Mouse (Mus musculus): Measurements from ENCODE around the gene Jarid2. TPM values are rescaled to one million over a fixed set of nuclear protein-coding genes. Genes with fewer than 3 reads are reported as not detected.
A peak's percentile ranks its signal among the peaks of the same experiment; 100 is the strongest.

Jarid2 gene
- polyA plus RNA-seq, 1 experiment from 2014 or later, result 57.9 TPM

DNA sequence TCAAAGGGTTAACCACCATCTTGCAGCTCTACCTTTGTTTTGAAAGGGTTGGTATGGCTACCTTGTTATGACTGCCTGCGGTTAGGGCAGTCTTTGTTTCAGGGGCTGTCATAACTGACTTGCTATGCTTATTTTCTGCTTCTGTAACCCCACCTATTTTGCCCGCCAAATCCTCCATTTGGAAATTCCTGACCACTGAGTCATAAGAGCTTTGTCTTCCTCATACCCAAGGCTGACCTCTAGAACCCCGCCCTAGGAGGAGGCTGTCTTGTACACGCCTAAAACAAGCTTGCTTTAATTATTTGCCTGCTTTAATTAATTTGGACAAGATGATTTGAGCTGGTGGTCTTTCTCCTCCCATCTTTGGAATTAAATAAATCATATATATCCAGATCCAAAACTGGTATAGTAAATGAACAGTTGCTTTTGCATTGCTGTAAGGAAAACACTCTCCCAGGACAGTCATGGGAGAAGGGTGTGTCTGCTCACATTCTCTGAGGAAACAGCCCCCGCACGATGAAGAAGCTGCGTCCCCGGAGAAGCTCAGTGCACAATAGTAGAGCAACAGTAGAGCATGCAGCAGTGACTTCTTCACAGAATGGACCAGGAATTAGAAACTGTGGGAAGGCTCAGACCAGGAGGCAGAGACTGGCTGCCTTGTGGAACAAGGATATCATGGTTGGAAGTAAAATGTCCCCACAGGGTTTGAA, 210.2 kb downstream of the Jarid2 start:
- no peak overlapping the region for H3K9ac ChIP-seq
- H3K27me3 ChIP-seq, result no peaks in the 10 kb centered on the region
- H3K4me2 ChIP-seq, result no peak overlapping the region
- H3K4me3 ChIP-seq, result no peak overlapping the region
- no peaks in the 10 kb centered on the region for H3K36me3 ChIP-seq
- H3K9me3 ChIP-seq, result no peaks in the 10 kb centered on the region
- no peak for ATAC-seq (ENCODE audit: low read depth)
- peaks cover 51% of the 10 kb centered on the region for H3K4me1 ChIP-seq (replicated peaks)
- 82% methylated on average over 8 of the region's 8 CpGs for WGBS
- H3K27ac ChIP-seq (replicated peaks), result no peak overlapping the region

GRCm38 (mm10) chr13:44943618-44944017, 214.3 kb downstream of the Jarid2 start:
- Histone ChIP-seq H3K9me3 (no peaks in the 10 kb centered on the region), H3K36me3 (no peaks in the 10 kb centered on the region), H3K4me1 (replicated peaks) (peaks cover 87% of the 10 kb centered on the region), H3K27me3 (no peaks in the 10 kb centered on the region), H3K27ac (replicated peaks) (no peak overlapping the region), H3K4me3 (no peak overlapping the region), H3K4me2 (no peak overlapping the region), H3K9ac (no peak overlapping the region)
- no peak for ATAC-seq (ENCODE audit: low read depth)
- 71% methylated on average over 2 of the region's 2 CpGs for WGBS

DNA sequence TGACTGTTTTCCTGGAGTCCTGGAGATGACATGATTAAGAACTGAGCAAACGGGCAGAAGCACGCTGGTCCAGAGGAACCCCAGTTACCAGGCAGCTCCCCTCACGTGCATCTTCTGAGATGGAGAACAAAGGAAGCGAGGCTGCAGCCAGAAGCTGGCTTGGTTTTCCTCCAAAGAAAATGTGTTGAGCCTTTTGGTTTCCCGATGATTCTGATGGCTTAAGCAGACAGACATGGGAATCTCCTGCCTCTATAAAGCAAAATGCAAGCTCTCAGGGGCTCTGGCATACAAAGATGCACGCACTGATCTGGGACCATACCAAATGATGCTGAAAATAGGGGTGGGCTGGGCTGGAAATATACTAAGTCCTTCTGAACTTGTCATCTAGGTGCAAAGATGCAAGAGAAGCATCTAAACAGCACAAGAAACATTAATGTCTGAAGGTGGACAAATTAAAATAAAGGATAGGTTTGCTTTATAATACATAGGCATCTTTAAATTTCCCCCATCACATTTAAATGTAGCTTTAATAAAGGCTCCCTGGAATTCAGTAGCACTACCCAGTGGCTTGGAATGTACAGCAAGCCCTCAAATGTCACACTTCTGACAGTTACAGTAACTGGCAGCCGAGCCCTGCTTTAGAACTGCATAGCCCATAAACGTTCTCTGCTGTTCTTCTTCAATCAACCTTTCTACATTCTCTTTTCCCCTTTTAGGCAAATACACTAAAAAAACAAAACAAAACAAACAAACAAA, 217.8 kb downstream of the Jarid2 start:
- H3K27me3 ChIP-seq, result no peaks in the 10 kb centered on the region
- H3K9ac ChIP-seq, result peak overlapping the region; percentile 79
- H3K4me3 ChIP-seq, result peak overlapping the region; percentile 48
- peak; percentile 81 for ATAC-seq (ENCODE audit: low read depth)
- 16% methylated on average over 8 of the region's 8 CpGs for WGBS
- peak overlapping the region; percentile 64 for H3K4me2 ChIP-seq
- no peaks in the 10 kb centered on the region for H3K36me3 ChIP-seq
- no peaks in the 10 kb centered on the region for H3K9me3 ChIP-seq
- peak overlapping the region; percentile 95 for H3K27ac ChIP-seq (replicated peaks)
- H3K4me1 ChIP-seq (replicated peaks), result peaks cover 65% of the 10 kb centered on the region

DNA sequence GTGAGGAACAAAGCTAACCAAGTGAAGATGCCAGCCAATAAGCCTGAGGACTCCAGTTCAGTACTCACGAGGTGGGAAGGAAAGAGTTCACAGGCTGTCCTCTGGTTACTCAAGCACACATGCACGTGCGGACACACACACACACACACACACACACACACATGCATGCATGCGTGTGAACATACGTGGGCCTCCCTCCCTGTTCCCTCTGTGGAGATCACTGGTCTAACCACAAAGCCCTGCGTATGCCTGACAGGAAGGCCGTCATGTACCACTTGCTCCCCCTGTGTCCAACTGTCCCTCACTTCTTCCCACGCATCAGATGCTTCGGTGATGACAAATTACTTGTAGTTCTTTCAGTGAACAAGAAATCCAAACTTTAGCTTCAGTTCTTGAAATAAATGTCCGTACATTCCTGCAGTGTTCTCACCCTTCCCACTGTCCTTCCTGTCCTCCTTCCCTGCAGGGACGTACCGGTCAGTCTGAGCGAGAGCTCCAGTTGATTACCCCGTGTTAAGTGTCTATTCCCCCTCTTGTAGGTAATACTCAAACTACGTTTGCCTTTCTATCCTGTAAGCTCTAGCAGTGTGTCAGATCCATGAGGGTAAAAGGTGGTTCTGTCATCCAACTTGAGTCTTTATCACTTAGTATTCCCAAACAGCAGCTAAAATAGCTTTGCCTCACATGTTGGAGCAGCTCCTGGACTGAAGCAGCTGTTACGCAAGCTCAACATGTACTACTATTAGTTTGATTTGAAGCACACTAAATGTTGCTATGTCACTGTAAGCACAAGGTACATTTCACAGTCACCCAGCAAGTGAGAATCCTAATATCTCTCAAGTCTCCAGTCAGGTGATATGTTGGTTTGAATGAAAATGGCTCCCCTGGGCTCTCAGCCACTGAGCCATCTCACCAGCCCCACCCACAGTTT, 219.3 kb downstream of the Jarid2 start:
- 88% methylated on average over 16 of the region's 16 CpGs for WGBS
- no peaks in the 10 kb centered on the region for H3K9me3 ChIP-seq
- no peak overlapping the region for H3K27ac ChIP-seq (replicated peaks)
- no peak overlapping the region for H3K4me2 ChIP-seq
- H3K4me3 ChIP-seq, result no peak overlapping the region
- no peaks in the 10 kb centered on the region for H3K27me3 ChIP-seq
- no peak overlapping the region for H3K9ac ChIP-seq
- no peak for ATAC-seq (ENCODE audit: low read depth)
- H3K4me1 ChIP-seq (replicated peaks), result peaks cover 49% of the 10 kb centered on the region
- no peaks in the 10 kb centered on the region for H3K36me3 ChIP-seq

DNA sequence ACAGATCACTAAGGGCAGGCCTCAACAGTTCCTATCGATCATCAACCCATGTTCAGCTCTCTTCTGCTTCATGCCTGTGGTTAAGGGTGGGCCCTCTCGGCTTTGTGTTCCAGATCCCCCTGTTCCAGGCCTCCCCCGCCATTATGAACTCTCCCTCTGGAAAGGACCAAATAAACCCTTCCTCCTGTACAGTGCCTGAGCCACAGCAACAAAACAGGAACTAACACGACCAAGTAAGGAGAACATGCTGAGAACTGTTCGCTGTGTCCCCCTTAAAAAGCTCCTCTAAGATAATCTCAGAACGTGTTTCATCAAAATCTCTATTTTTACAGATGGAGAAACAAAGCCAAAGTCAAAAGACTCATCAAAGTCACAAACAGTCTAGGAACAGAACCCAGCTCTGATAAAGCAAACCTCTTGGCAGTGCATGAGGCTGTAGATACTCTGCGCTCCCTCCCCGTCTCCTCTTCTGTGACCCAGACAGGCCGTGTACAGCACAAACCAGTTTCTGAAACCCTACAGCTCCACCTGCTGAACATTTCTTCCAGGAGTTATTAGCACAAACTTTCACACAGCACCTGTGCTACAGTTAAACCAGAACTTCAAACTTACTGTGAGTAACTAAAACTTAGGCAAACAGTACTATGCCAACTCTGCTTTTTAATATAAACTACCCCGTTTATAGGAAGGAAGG, 223.3 kb downstream of the Jarid2 start:
- H3K36me3 ChIP-seq, result peaks cover 4% of the 10 kb centered on the region; the same call in 1 of the 2 replicates
- peaks cover 16% of the 10 kb centered on the region for H3K4me1 ChIP-seq (replicated peaks)
- no peak overlapping the region for H3K27ac ChIP-seq (replicated peaks)
- no peak overlapping the region for H3K4me2 ChIP-seq
- H3K9me3 ChIP-seq, result no peaks in the 10 kb centered on the region
- H3K9ac ChIP-seq, result no peak overlapping the region
- H3K4me3 ChIP-seq, result no peak overlapping the region
- H3K27me3 ChIP-seq, result no peaks in the 10 kb centered on the region
- ATAC-seq (ENCODE audit: low read depth), result no peak
- 80% methylated on average over 10 of the region's 10 CpGs for WGBS

- WGBS, result 83% methylated on average over 8 of the region's 8 CpGs
- no peak overlapping the region for H3K9ac ChIP-seq
Observed at GRCm38 (mm10) chr13:44953546-44954231, 224.4 kb downstream of the Jarid2 start.

GRCm38 (mm10) chr13:44954232-44954568, 224.9 kb downstream of the Jarid2 start:
- H3K9ac ChIP-seq, result no peak overlapping the region
- H3K4me1 ChIP-seq (replicated peaks), result no peaks in the 10 kb centered on the region
- no peaks in the 10 kb centered on the region for H3K27me3 ChIP-seq
- no peak overlapping the region for H3K27ac ChIP-seq (replicated peaks)
- no peak overlapping the region for H3K4me3 ChIP-seq
- no peak for ATAC-seq (ENCODE audit: low read depth)
- H3K9me3 ChIP-seq, result no peaks in the 10 kb centered on the region
- WGBS, result 89% methylated on average over 1 of the region's 1 CpGs
- no peak overlapping the region for H3K4me2 ChIP-seq
- peaks cover 4% of the 10 kb centered on the region; the same call in 1 of the 2 replicates for H3K36me3 ChIP-seq

More at GRCm38 (mm10) chr13:44953546-44954231, 224.4 kb downstream of the Jarid2 start:
- Histone ChIP-seq H3K4me1 (replicated peaks) (peaks cover 4% of the 10 kb centered on the region; the same call in 1 of the 2 replicates), H3K27ac (replicated peaks) (no peak overlapping the region), H3K4me2 (no peak overlapping the region), H3K9me3 (no peaks in the 10 kb centered on the region), H3K27me3 (no peaks in the 10 kb centered on the region), H3K4me3 (no peak overlapping the region), H3K36me3 (peaks cover 4% of the 10 kb centered on the region; the same call in 1 of the 2 replicates)
- ATAC-seq (ENCODE audit: low read depth), result no peak

GRCm38 (mm10) chr13:44955781-44956180, 226.5 kb downstream of the Jarid2 start:
- no peaks in the 10 kb centered on the region for H3K27me3 ChIP-seq
- H3K9me3 ChIP-seq, result no peaks in the 10 kb centered on the region
- H3K4me1 ChIP-seq (replicated peaks), result peaks cover 4% of the 10 kb centered on the region; the same call in 1 of the 2 replicates
- H3K4me2 ChIP-seq, result no peak overlapping the region
- H3K36me3 ChIP-seq, result peaks cover 4% of the 10 kb centered on the region; the same call in 1 of the 2 replicates
- no peak overlapping the region for H3K27ac ChIP-seq (replicated peaks)
- no peak for ATAC-seq (ENCODE audit: low read depth)
- H3K4me3 ChIP-seq, result no peak overlapping the region
- H3K9ac ChIP-seq, result no peak overlapping the region
- 97% methylated on average over 6 of the region's 6 CpGs for WGBS

DNA sequence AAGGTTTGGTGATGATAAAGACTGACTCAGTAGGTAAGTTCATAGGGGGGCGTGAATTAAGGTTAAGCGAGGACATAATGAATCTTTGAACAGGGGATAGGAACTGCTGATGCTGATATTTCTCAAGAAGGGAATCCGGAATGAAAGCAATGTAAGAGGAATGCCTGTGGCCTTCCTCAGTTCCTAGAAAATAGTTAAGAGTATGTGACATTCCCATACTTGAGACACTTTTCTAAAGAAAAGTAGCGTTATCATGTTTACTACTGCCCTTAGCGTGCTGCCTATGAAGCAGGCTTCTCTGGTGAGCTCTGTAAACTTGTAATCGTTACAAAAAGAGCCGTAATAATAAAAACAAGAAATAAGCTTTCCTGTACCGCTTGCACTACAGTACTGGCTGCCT, 227.8 kb downstream of the Jarid2 start:
- Histone ChIP-seq H3K27ac (replicated peaks) (no peak overlapping the region), H3K27me3 (no peaks in the 10 kb centered on the region), H3K4me1 (replicated peaks) (peaks cover 15% of the 10 kb centered on the region), H3K36me3 (peaks cover 4% of the 10 kb centered on the region; the same call in 1 of the 2 replicates), H3K4me2 (no peak overlapping the region), H3K9ac (no peak overlapping the region), H3K4me3 (no peak overlapping the region), H3K9me3 (no peaks in the 10 kb centered on the region)
- ATAC-seq (ENCODE audit: low read depth), result no peak
- WGBS, result 94% methylated on average over 8 of the region's 8 CpGs

GRCm38 (mm10) chr13:44960542-44961291, 231.4 kb downstream of the Jarid2 start:
- WGBS, result 76% methylated on average over 5 of the region's 5 CpGs
- Histone ChIP-seq H3K9me3 (no peaks in the 10 kb centered on the region), H3K4me1 (replicated peaks) (peaks cover 15% of the 10 kb centered on the region), H3K36me3 (peaks cover 3% of the 10 kb centered on the region; the same call in 1 of the 2 replicates), H3K4me2 (no peak overlapping the region), H3K27me3 (no peaks in the 10 kb centered on the region), H3K4me3 (no peak overlapping the region), H3K27ac (replicated peaks) (peak overlapping the region; percentile 46; the same call in 1 of the 2 replicates), H3K9ac (no peak overlapping the region)
- ATAC-seq (ENCODE audit: low read depth), result peak; percentile 74
